Mouse (Mus musculus) kidney, embryonic 14.5 days (tissue): ENCODE measurements at regions not wholly inside any gene's neighbourhood (a gene's known extent, or its start where the extent isn't known, plus 50 kb on each side); places are given as distances from the start of the nearest gene placed in this dataset.
A peak's percentile ranks its signal among the peaks of the same experiment; 100 is the strongest.

Source experiments
- ATAC-seq: fragments of 200-750 bp; cut with Nextera tagmentation; 2 replicates; pipeline ENCODE4 v1.8.0; 2017; ENCODE audit warnings: moderate number of reproducible peaks, mild to moderate bottlenecking, moderate TSS enrichment, moderate library complexity; ENCODE audit not compliant: low FRiP score, low TSS enrichment
- H3K27ac ChIP-seq: fragments of 300-500 bp; sonication (generic); 2 replicates; pipeline ENCODE4 v1.5.1; 2014; ENCODE audit warnings: low read depth, mild to moderate bottlenecking, low read length, moderate library complexity, mixed read lengths
- H3K27me3 ChIP-seq: fragments of 300-500 bp; sonication (generic); 2 replicates; pipeline ENCODE4 v1.6.1; 2014; ENCODE audit warnings: mild to moderate bottlenecking, low read length; ENCODE audit not compliant: control insufficient read depth, insufficient read depth
- H3K36me3 ChIP-seq: fragments of 300-500 bp; sonication (generic); 2 replicates; pipeline ENCODE4 v1.6.1; 2014; ENCODE audit warnings: low read length, mixed read lengths; ENCODE audit not compliant: control insufficient read depth, insufficient read depth
- H3K4me1 ChIP-seq: fragments of 300-500 bp; sonication (generic); 2 replicates; pipeline ENCODE4 v1.6.1; 2014; ENCODE audit warnings: low read length, mixed read lengths; ENCODE audit not compliant: control insufficient read depth, insufficient read depth
- H3K4me2 ChIP-seq: fragments of 300-500 bp; sonication (generic); replicated peaks from 2 replicates; pipeline ENCODE4 v1.6.1; 2014; ENCODE audit warnings: low read depth, mild to moderate bottlenecking, low read length
- H3K4me3 ChIP-seq: fragments of 300-500 bp; sonication (generic); 2 replicates; pipeline ENCODE4 v1.5.1; 2014; ENCODE audit warnings: mild to moderate bottlenecking, low read length
- H3K9ac ChIP-seq: fragments of 300-500 bp; sonication (generic); 2 replicates; pipeline ENCODE4 v1.6.1; 2014; ENCODE audit warnings: low read depth, mild to moderate bottlenecking, low read length, moderate library complexity
- H3K9me3 ChIP-seq: fragments of 300-500 bp; sonication (generic); 2 replicates; pipeline ENCODE4 v1.6.1; 2016; ENCODE audit warnings: low read length; ENCODE audit not compliant: control insufficient read depth
- WGBS: fragments of 180-500 bp; shearing (Covaris S2); extraction: QIAGEN DNeasy Blood & Tissue Kit; methylation state at CpG from one replicate; pipeline ENCODE4 v1.1.7; 2014; 5-methylcytosine and 5-hydroxymethylcytosine counted together

DNA sequence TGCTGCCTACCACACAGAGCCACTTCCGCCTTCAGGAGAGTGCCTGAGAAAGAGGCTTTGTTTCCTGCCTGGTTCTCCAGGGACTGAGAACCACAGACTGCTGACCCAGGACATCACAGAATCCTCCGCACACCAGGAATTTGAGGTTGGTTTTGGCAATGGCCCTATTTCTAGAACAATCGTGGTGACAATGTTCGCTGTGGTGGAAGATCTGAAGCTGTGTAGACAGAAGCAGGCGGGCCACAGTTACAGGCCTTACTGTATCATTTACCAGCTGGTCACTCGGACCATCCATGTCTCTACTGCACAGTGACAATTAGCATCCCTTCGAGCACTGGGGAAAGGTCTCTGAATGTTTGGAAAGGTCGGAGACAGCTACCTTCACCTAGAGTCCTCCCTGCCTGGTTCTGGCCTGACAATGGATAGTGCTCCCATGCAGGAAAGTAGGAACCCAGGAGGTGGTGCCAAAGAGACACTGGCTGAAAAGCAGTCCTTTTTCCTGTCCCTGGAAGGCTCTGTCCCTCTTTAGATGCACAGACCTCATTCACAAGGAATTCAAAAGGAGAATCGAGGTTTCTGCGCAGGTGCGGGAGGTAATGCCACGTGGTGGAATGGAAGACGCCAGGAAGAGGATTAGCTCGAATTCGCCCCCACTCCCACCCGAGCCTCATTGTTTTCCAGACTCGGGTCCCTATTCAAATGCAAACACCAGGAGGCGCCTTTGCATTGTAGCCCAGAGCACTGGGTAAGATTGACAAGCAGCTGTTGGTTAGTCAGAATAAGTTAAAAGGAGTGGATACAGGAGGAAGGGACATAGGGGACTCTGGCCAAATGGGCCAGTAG, 52.6 kb upstream of the Pax6 start:
- H3K27ac ChIP-seq: no peak overlapping the region
- 33% methylated on average over 18 of the region's 18 CpGs for WGBS
- H3K4me2 ChIP-seq: peak overlapping the region; percentile 23; the same call in 1 of the 2 replicates
- peak; percentile 73 for ATAC-seq
- no peak overlapping the region for H3K9ac ChIP-seq
- no peaks in the 10 kb centered on the region; the same call in 1 of the 2 replicates for H3K4me1 ChIP-seq
- H3K9me3 ChIP-seq: no peaks in the 10 kb centered on the region
- no peak overlapping the region for H3K4me3 ChIP-seq
- H3K36me3 ChIP-seq: no peaks in the 10 kb centered on the region
- H3K27me3 ChIP-seq: peaks cover 18% of the 10 kb centered on the region
